Mouse (Mus musculus) lung, adult 2 months (tissue): ENCODE results near the gene Utp14a.
A peak's percentile ranks its signal among the peaks of the same experiment; 100 is the strongest.

ENCODE experiments used
- CTCF ChIP-seq: fragments of 200-500 bp; IDR thresholded peaks from 2 replicates; pipeline ENCODE4 v1.5.1; 2011; ENCODE audit warnings: mild to moderate bottlenecking, low read length, control low read depth; ENCODE audit not compliant: insufficient read depth
- POLR2A ChIP-seq: fragments of 200-500 bp; IDR thresholded peaks from 2 replicates; pipeline ENCODE4 v1.6.1; 2011; ENCODE audit warnings: low read depth, mild to moderate bottlenecking, control low read depth, low read length, borderline replicate concordance; ENCODE audit errors: extremely low read depth

GRCm38 (mm10) chrX:48285651-48286021 lies 29.0 kb downstream of the Utp14a start:
- TF ChIP-seq POLR2A (peak; percentile 40; the same call in 1 of the 2 replicates), CTCF (no peak)
